Mouse (Mus musculus) CD4-positive, CD25-positive, alpha-beta regulatory T cell, adult 4 months (primary cell): Measurements from ENCODE around the gene Mthfsl. TPM values are rescaled to one million over a fixed set of nuclear protein-coding genes. Genes with fewer than 3 reads are reported as not detected.
A peak's percentile ranks its signal among the peaks of the same experiment; 100 is the strongest.
"Not testable (repeated sequence)": the region's sequence is repeated elsewhere in the genome, so short reads cannot be mapped to it uniquely, and the experiment has no call there.

Source experiments
- ATAC-seq: one replicate; pipeline ENCODE4 v1.8.0; 2017
- polyA plus RNA-seq, 2 experiments: library from polyadenylated mRNA; unstranded; fragments of 100-300 nt; shearing (Covaris generic); gene quantifications; one replicate each; pipeline ENCODE4 v1.2.1; 2017

The Mthfsl gene
- polyA plus RNA-seq, 2 experiments from 2014 or later, result 110 to 117 TPM

DNA sequence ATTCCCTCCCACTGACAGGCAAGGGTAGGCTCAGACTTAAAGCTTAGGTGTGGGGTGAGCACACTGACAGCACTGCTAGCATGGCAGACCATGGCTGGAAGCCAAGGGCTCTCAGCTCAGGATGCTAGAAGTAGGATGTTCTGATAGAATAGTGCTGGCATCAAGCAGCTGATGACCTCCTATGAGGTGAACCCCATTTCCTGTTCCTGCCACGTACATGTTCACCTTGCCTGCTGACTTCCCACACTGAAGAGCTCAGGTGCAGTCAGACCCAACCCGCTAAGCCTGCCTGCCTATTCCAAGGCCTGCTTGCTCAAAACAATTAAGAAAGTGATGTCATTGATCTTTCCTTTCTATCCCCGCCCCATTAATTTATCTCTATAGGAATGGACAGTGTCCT is 30.6 kb downstream of the Mthfsl start:
- peak; percentile 81 for ATAC-seq

DNA sequence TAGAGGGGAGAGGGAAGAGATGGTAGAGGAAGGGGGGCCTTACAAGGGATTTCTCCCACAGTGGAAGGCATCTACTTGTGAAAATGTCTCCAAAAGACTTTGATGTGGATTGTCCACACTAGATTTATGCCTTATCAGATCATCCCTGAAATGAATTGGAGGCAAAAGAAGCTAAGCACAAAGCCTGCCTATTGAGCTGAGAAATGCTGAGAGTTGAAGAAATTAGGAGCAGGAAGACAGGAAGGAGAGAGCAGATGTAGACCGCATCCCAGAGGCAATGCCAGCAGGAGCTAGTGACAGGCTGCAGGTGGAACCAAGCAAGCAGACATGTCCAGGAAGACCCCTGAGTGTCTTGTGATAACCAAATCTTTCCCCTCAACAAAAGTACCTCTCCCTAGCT is 33.4 kb downstream of the Mthfsl start:
- not testable (repeated sequence) for ATAC-seq

DNA sequence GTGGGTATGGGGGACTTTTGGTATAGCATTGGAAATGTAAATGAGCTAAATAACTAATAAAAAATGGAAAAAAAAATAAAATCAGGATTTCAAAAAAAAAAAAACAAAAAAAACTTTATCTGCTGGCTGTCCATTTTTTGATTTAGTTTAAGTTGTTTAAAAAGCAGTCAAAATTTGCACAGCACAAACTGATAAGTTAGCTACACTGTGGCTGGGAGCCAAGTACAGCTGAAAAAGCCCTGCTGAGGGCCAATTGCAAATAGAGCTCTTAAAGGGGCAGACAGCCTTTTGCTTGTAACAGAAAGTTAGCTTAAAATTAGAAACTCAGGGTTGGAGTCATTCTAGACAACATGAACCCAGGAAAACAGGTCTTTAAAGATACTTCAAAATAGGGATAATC is 61.8 kb downstream of the Mthfsl start:
- not testable (repeated sequence) for ATAC-seq

DNA sequence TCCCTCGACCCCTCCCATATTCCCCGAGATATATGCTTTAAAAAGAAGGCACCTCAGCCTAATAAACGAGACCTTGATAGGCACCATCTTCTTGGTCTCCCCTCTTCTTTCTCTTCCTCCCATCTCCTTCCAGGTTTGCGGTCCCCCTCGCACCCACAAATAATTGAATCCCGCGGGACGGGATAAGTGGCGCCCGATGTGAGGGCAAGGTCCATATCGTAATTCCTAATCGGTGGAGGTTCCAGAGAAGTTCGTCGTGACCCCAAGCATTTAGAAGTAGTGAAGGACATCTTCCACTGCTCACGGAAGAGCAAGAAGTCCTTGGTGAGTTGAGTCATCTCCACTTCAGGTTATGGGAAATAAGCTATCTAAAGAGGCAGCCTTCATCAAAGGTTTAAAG is 69.4 kb downstream of the Mthfsl start:
- ATAC-seq, result not testable (repeated sequence)

Other genes with a start within 250 kb of the Mthfsl start
- gene Syncrip, start 237.7 kb downstream of the Mthfsl start, polyA plus RNA-seq, result 100 to 1,000 TPM in 1 of 2 experiments, 10 to 100 TPM in 1; 96.0 to 101 TPM
- gene Zfp949, start 172.3 kb downstream of the Mthfsl start, polyA plus RNA-seq, result 10 to 100 TPM; 15.4 to 16.7 TPM
- not detected for gene Trim43a, start 139.4 kb downstream of the Mthfsl start, polyA plus RNA-seq
- 10 to 100 TPM; 54.1 to 68.7 TPM for gene Bcl2a1d, start 11.6 kb upstream of the Mthfsl start, polyA plus RNA-seq
- not detected for gene Trim43c, start 118.9 kb upstream of the Mthfsl start, polyA plus RNA-seq
- not detected for gene Bcl2a1a, start 236.6 kb upstream of the Mthfsl start, polyA plus RNA-seq